Mouse (Mus musculus) liver, embryonic 14.5 days (tissue): ENCODE measurements around the gene Pank1. TPM values are rescaled to one million over a fixed set of nuclear protein-coding genes. Genes with fewer than 3 reads are reported as not detected.

ENCODE experiments used
- ATAC-seq: fragments of 200-750 bp; cut with Nextera tagmentation; 2 replicates; pipeline ENCODE4 v1.8.0; 2017; ENCODE audit warnings: moderate number of reproducible peaks, mild to moderate bottlenecking, moderate library complexity; ENCODE audit not compliant: insufficient read depth
- DNase-seq, 3 experiments: peaks; one replicate each; pipeline ENCODE4 v3.0.0-alpha.2; 2012 to 2013; ENCODE audit warnings: low read depth in 3 of 3, low spot score in 3 of 3
- H3K27ac ChIP-seq: fragments of 300-500 bp; sonication (generic); 2 replicates; pipeline ENCODE4 v1.5.1; 2014; ENCODE audit warnings: moderate library complexity, mild to moderate bottlenecking, control low read depth, inconsistent platforms
- H3K27me3 ChIP-seq: fragments of 300-500 bp; sonication (generic); 2 replicates; pipeline ENCODE4 v1.6.1; 2014; ENCODE audit warnings: mild to moderate bottlenecking, low read length, moderate library complexity; ENCODE audit not compliant: control insufficient read depth, insufficient read depth
- H3K36me3 ChIP-seq: fragments of 300-500 bp; sonication (generic); replicated peaks from 2 replicates; pipeline ENCODE4 v1.6.1; 2014; ENCODE audit warnings: low read depth; ENCODE audit not compliant: control insufficient read depth, insufficient read depth
- H3K4me1 ChIP-seq, 2 experiments: fragments of 200-500 bp in 1 of 2; fragments of 300-500 bp in 1 of 2; sonication (generic) in 1 of 2; replicated peaks; 2 replicates each; pipeline ENCODE4 v1.6.1; 2012 to 2014; ENCODE audit warnings: antibody characterized with exemption in 1 of 2, inconsistent platforms in 1 of 2, low read length in 1 of 2; ENCODE audit not compliant: control insufficient read depth in 2 of 2, insufficient read depth in 2 of 2
- H3K4me2 ChIP-seq: fragments of 300-500 bp; sonication (generic); 2 replicates; pipeline ENCODE4 v1.6.1; 2014; ENCODE audit warnings: low read depth, mild to moderate bottlenecking, control low read depth, moderate library complexity
- H3K4me3 ChIP-seq, 2 experiments: fragments of 200-500 bp in 1 of 2; fragments of 300-500 bp in 1 of 2; sonication (generic) in 1 of 2; 2 replicates each; pipeline ENCODE4 v1.5.1; 2012 to 2014; ENCODE audit warnings: low read depth in 2 of 2, low read length in 2 of 2, mild to moderate bottlenecking in 2 of 2, control low read depth in 1 of 2, inconsistent platforms in 1 of 2, moderate library complexity in 1 of 2; ENCODE audit not compliant: insufficient read depth in 1 of 2
- H3K9ac ChIP-seq: fragments of 300-500 bp; sonication (generic); replicated peaks from 2 replicates; pipeline ENCODE4 v1.6.1; 2014; ENCODE audit warnings: mild to moderate bottlenecking, control low read depth, moderate library complexity
- H3K9me3 ChIP-seq: fragments of 300-500 bp; sonication (generic); 2 replicates; pipeline ENCODE4 v1.6.1; 2016; ENCODE audit warnings: low read length, mixed read lengths; ENCODE audit not compliant: control insufficient read depth
- CTCF ChIP-seq: IDR thresholded peaks from 2 replicates; pipeline ENCODE4 v1.5.1; 2016; ENCODE audit warnings: antibody characterized with exemption, low read depth, control low read depth
- EP300 ChIP-seq: IDR thresholded peaks from 2 replicates; pipeline ENCODE4 v1.6.1; 2016; ENCODE audit warnings: antibody characterized with exemption, low read depth
- WGBS: fragments of 180-500 bp; shearing (Covaris S2); extraction: QIAGEN DNeasy Blood & Tissue Kit; methylation state at CpG from one replicate; pipeline ENCODE4 v1.1.7; 2014; ENCODE audit not compliant: insufficient replicate concordance; 5-methylcytosine and 5-hydroxymethylcytosine counted together
- polyA plus RNA-seq, 2 experiments: library from polyadenylated mRNA; depleted of rRNA in 1 of 2; stranded (reverse) in 1 of 2; unstranded in 1 of 2; fragments of >200 nt; fragmentation: Nextera tagmentation in 1 of 2; extraction: Ambion mirVana in 1 of 2; gene quantifications; 2 replicates each; pipeline versions ENCODE4 v1.2.1 to v1.2.3; 2012 to 2014

The Pank1 gene
- polyA plus RNA-seq, 2 experiments = 2.5 to 6.7 TPM

- no peak for TF ChIP-seq CTCF
- TF ChIP-seq EP300 = no peak
- 0 out of 4 replicates have a peak, but pooled peaks cover 0 to 2% of the 10 kb centered on the region in 2 experiments for H3K4me1 ChIP-seq
- H3K4me3 ChIP-seq = no peak overlapping the region
- DNase-seq (no peak), ATAC-seq (no peak)
- H3K4me2 ChIP-seq = no peak overlapping the region
- H3K36me3 ChIP-seq = no peaks in the 10 kb centered on the region
- H3K27me3 ChIP-seq = no peaks in the 10 kb centered on the region
- no peaks in the 10 kb centered on the region for H3K9me3 ChIP-seq
- 73% methylated on average over 5 of the region's 5 CpGs for WGBS
- H3K27ac ChIP-seq = no peak overlapping the region
- H3K9ac ChIP-seq = no peak overlapping the region
Observed at GRCm38 (mm10) chr19:34904032-34904431, 24.8 kb upstream of the Pank1 start.

GRCm38 (mm10) chr19:34901735-34902134 is 22.5 kb upstream of the Pank1 start:
- H3K27me3 ChIP-seq = no peaks in the 10 kb centered on the region
- H3K4me3 ChIP-seq = no peak overlapping the region
- DNase-seq (no peak), ATAC-seq (no peak)
- H3K36me3 ChIP-seq = no peaks in the 10 kb centered on the region
- 0 out of 4 replicates have a peak, but pooled peaks cover 0 to 2% of the 10 kb centered on the region in 2 experiments for H3K4me1 ChIP-seq
- H3K27ac ChIP-seq = no peak overlapping the region
- H3K9ac ChIP-seq = no peak overlapping the region
- 66% methylated on average over 2 of the region's 2 CpGs for WGBS
- no peak overlapping the region for H3K4me2 ChIP-seq
- H3K9me3 ChIP-seq = no peaks in the 10 kb centered on the region
- TF ChIP-seq CTCF (no peak), EP300 (no peak)

GRCm38 (mm10) chr19:34901266-34901665 is 22.0 kb upstream of the Pank1 start:
- ATAC-seq (no peak), DNase-seq (no peak)
- no peaks in the 10 kb centered on the region for H3K36me3 ChIP-seq
- H3K4me1 ChIP-seq = 0 out of 4 replicates have a peak, but pooled peaks cover 0 to 2% of the 10 kb centered on the region in 2 experiments
- 78% methylated on average over 7 of the region's 7 CpGs for WGBS
- H3K4me3 ChIP-seq = no peak overlapping the region
- H3K27ac ChIP-seq = no peak overlapping the region
- no peaks in the 10 kb centered on the region for H3K9me3 ChIP-seq
- no peak overlapping the region for H3K4me2 ChIP-seq
- no peaks in the 10 kb centered on the region for H3K27me3 ChIP-seq
- TF ChIP-seq CTCF = no peak
- TF ChIP-seq EP300 = no peak
- no peak overlapping the region for H3K9ac ChIP-seq

- Histone ChIP-seq H3K4me3 (no peak overlapping the region), H3K27ac (no peak overlapping the region), H3K27me3 (no peaks in the 10 kb centered on the region), H3K4me2 (no peak overlapping the region), H3K36me3 (no peaks in the 10 kb centered on the region), H3K4me1 (no peaks in the 10 kb centered on the region), H3K9me3 (no peaks in the 10 kb centered on the region), H3K9ac (no peak overlapping the region)
- no peak for DNase-seq
- WGBS = 69% methylated on average over 4 of the region's 4 CpGs
- TF ChIP-seq CTCF = no peak
- TF ChIP-seq EP300 = no peak
- ATAC-seq = no peak
Observed at GRCm38 (mm10) chr19:34898941-34899340, 19.7 kb upstream of the Pank1 start.

- no peak overlapping the region for H3K27ac ChIP-seq
- TF ChIP-seq EP300 = no peak
- TF ChIP-seq CTCF = no peak
- ATAC-seq = no peak
- WGBS = 70% methylated on average over 15 of the region's 15 CpGs
- no peaks in the 10 kb centered on the region for H3K27me3 ChIP-seq
- no peak for DNase-seq
- H3K4me1 ChIP-seq = no peaks in the 10 kb centered on the region
- H3K4me3 ChIP-seq = no peak overlapping the region
- H3K4me2 ChIP-seq = no peak overlapping the region
- no peak overlapping the region for H3K9ac ChIP-seq
- no peaks in the 10 kb centered on the region for H3K36me3 ChIP-seq
- no peaks in the 10 kb centered on the region for H3K9me3 ChIP-seq
Observed at GRCm38 (mm10) chr19:34897082-34897965, 18.1 kb upstream of the Pank1 start.
